ENCODE assay signal across 23 mouse cellular contexts in the genomic region with DNA sequence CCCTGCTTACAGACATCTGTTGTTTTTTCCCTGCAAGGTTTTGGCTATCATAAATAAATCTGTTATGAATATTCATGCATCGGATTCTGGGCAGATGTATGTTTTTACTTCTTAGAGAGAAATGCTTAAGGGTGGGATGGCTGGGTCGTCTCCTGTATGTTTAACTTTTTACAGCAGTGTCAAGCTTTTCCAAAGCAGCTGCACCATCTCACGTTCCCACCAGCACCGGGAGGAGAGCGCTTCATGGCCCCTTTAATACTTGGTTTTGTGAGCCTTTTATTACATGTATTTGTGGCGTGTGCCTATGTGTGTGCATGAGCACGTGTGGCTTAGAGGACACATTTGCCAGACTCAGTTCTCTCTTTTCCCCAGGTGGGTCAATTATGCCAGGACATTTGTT. TPM values are rescaled to one million over a fixed set of nuclear protein-coding genes. Genes with fewer than 3 reads are reported as not detected.
DNase-seq lines count a peak whose midpoint lies in the region; ATAC-seq and TF ChIP-seq lines count a peak whose summit lies in the region.
"Had no signal": no experiment of that assay in that cellular context is flagged by ENCODE, and none has a peak within 500 bp of the region (broad histone marks: within the 10 kb centered on the region; RNA-seq: fewer than 3 reads in every experiment).

No protein-coding gene starts in this region.

- TF ChIP-seq CTCF in kidney, postnatal 0 days (IDR thresholded peaks at IDR 0.05; ENCODE audit: low read depth) = no peak
- no peak for TF ChIP-seq CTCF in lung, embryonic 14.5 days (IDR thresholded peaks at IDR 0.05; ENCODE audit: low read depth)

- peak; percentile 76 for DNase-seq in heart, adult 11 months
- no peak for DNase-seq in heart, postnatal 10 days
- DNase-seq in kidney, postnatal 0 days (ENCODE audit: low spot score) = peak; percentile 63
- no peak for DNase-seq in kidney, adult 18-20 months
- DNase-seq in kidney, postnatal 4 days = peak; percentile 17 to 21
- DNase-seq in kidney, postnatal 14 days = no peak
- DNase-seq in lung, embryonic 14.5 days = peak; percentile 64
- no peak for DNase-seq in lung, postnatal 36 days
- DNase-seq: adrenal gland, adult 2 months; adrenal gland, adult 8-10 months; adrenal gland, postnatal 10 days; adrenal gland, postnatal 14 days; adrenal gland, postnatal 25 days; adrenal gland, postnatal 36 days; B cell, adult 2 months; cerebellum, adult 11 months; cerebellum, adult 11-12 months had no signal

- no peak for ATAC-seq in kidney, postnatal 0 days (replicated peaks; ENCODE audit: low FRiP score, low read depth)
- no peak for ATAC-seq in lung, embryonic 14.5 days (ENCODE audit: insufficient read depth)
- ATAC-seq: activated CD4-positive, CD25-positive, alpha-beta regulatory T cell, adult 4 months; CD4-positive, CD25-positive, alpha-beta regulatory T cell, adult 4 months; Patski had no signal

- no peak overlapping the region for H3K9ac ChIP-seq in kidney, postnatal 0 days (ENCODE audit: low read depth, low read length)
- no peak overlapping the region for H3K9ac ChIP-seq in lung, embryonic 14.5 days

- no peaks in the 10 kb centered on the region for H3K27me3 ChIP-seq in kidney, postnatal 0 days (ENCODE audit: insufficient read depth, low read length)
- H3K27me3 ChIP-seq in lung, embryonic 14.5 days (ENCODE audit: insufficient read depth, low read length) = no peaks in the 10 kb centered on the region
- H3K27me3 ChIP-seq: CH12.LX had no signal

- no peaks in the 10 kb centered on the region for H3K4me1 ChIP-seq in kidney, postnatal 0 days (replicated peaks; ENCODE audit: insufficient read depth, low read length)
- H3K4me1 ChIP-seq in lung, embryonic 14.5 days (ENCODE audit: insufficient read depth) = no peaks in the 10 kb centered on the region

- H3K36me3 ChIP-seq in kidney, postnatal 0 days (ENCODE audit: insufficient read depth, low read length) = no peaks in the 10 kb centered on the region
- H3K36me3 ChIP-seq in lung, embryonic 14.5 days (ENCODE audit: insufficient read depth) = no peaks in the 10 kb centered on the region
- H3K36me3 ChIP-seq: G1E had no signal

- H3K4me2 ChIP-seq in kidney, postnatal 0 days (ENCODE audit: low read length) = no peak overlapping the region
- no peak overlapping the region for H3K4me2 ChIP-seq in lung, embryonic 14.5 days

- H3K27ac ChIP-seq in kidney, postnatal 0 days = no peak overlapping the region
- no peak overlapping the region for H3K27ac ChIP-seq in lung, embryonic 14.5 days (ENCODE audit: low read depth)

- WGBS in kidney, postnatal 0 days = 32% methylated on average over 7 of the region's 7 CpGs
- 37% methylated on average over 7 of the region's 7 CpGs for WGBS in lung, embryonic 14.5 days

- no peak overlapping the region for H3K4me3 ChIP-seq in kidney, postnatal 0 days (replicated peaks; ENCODE audit: low read depth, low read length)
- H3K4me3 ChIP-seq in lung, embryonic 14.5 days (ENCODE audit: low read depth, low read length) = no peak overlapping the region

- H3K9me3 ChIP-seq in kidney, postnatal 0 days (replicated peaks; ENCODE audit: low read length) = no peaks in the 10 kb centered on the region
- H3K9me3 ChIP-seq in lung, embryonic 14.5 days (ENCODE audit: low read depth, low read length) = no peaks in the 10 kb centered on the region
- H3K9me3 ChIP-seq: G1E had no signal

- intact Hi-C loops in heart, postnatal 10 days (cut with DNase I) = no loop called here

RNA-seq across cellular contexts. Expression of gene Gm9817, which starts 37.8 kb away (rescaled TPM):
- total RNA-seq in heart, postnatal 10 days (2021) = under 1 TPM in 1 of 2 experiments, not detected in 1; 0.30 TPM
- polyA plus RNA-seq in kidney, postnatal 0 days (2015; fragmentation: Nextera tagmentation; extraction: Ambion mirVana) = 0.08 TPM in 1 of 2 replicates, not detected in the other
- not detected in 2 replicates for polyA plus RNA-seq in lung, embryonic 14.5 days (2014; fragmentation: Nextera tagmentation; extraction: Ambion mirVana)
- total RNA-seq: adrenal gland, postnatal 14 days; CH12.LX; MEL had no signal
- polyA plus RNA-seq: Patski had no signal

RNA-seq across cellular contexts. Expression of gene Dtnbp1, which starts 38.8 kb away (rescaled TPM):
- 10 to 100 TPM; 67.8 to 74.4 TPM for total RNA-seq in heart, postnatal 10 days (2021)
- polyA plus RNA-seq in kidney, postnatal 0 days (2015; fragmentation: Nextera tagmentation; extraction: Ambion mirVana) = 91.5 and 93.0 TPM in 2 replicates
- polyA plus RNA-seq in lung, embryonic 14.5 days (2014; fragmentation: Nextera tagmentation; extraction: Ambion mirVana) = 73.3 and 75.8 TPM in 2 replicates

Comparison
In these comparisons a context has a peak if more than half of its experiments do, and no peak if none do; other contexts are left out.
1. DNase-seq: peak in heart, adult 11 months (single experiment), kidney, postnatal 0 days (single experiment), kidney, postnatal 4 days (2 of 2) and lung, embryonic 14.5 days (single experiment); none in heart, postnatal 10 days (0 of 2), kidney, adult 18-20 months (single experiment), kidney, postnatal 14 days (single experiment) and lung, postnatal 36 days (single experiment).